Mouse (Mus musculus) midbrain, embryonic 16.5 days (tissue): ENCODE measurements around the gene Rps3a1. TPM values are rescaled to one million over a fixed set of nuclear protein-coding genes. Genes with fewer than 3 reads are reported as not detected.
A peak's percentile ranks its signal among the peaks of the same experiment; 100 is the strongest.

Source experiments
- ATAC-seq: fragments of 200-750 bp; cut with Nextera tagmentation; 2 replicates; pipeline ENCODE4 v1.8.0; 2017; ENCODE audit warnings: moderate TSS enrichment
- H3K27ac ChIP-seq: fragments of 300-500 bp; sonication (generic); 2 replicates; pipeline ENCODE4 v1.5.1; 2014; ENCODE audit warnings: mild to moderate bottlenecking, low read length, mixed read lengths
- H3K27me3 ChIP-seq: fragments of 300-500 bp; sonication (generic); 2 replicates; pipeline ENCODE4 v1.6.1; 2014; ENCODE audit warnings: low read depth, low read length, mixed read lengths; ENCODE audit not compliant: control insufficient read depth, insufficient read depth
- H3K36me3 ChIP-seq: fragments of 300-500 bp; sonication (generic); 2 replicates; pipeline ENCODE4 v1.6.1; 2014; ENCODE audit warnings: mild to moderate bottlenecking, low read length, moderate library complexity, mixed read lengths; ENCODE audit not compliant: control insufficient read depth, insufficient read depth
- H3K4me1 ChIP-seq: fragments of 300-500 bp; sonication (generic); 2 replicates; pipeline ENCODE4 v1.6.1; 2014; ENCODE audit warnings: mild to moderate bottlenecking, low read length, mixed read lengths; ENCODE audit not compliant: control insufficient read depth, insufficient read depth
- H3K4me2 ChIP-seq: fragments of 300-500 bp; sonication (generic); 2 replicates; pipeline ENCODE4 v1.6.1; 2014; ENCODE audit warnings: mild to moderate bottlenecking, low read length, mixed read lengths
- H3K4me3 ChIP-seq: fragments of 300-500 bp; sonication (generic); 2 replicates; pipeline ENCODE4 v1.5.1; 2014; ENCODE audit warnings: low read depth, mild to moderate bottlenecking, low read length, moderate library complexity, mixed read lengths
- H3K9ac ChIP-seq: fragments of 300-500 bp; sonication (generic); 2 replicates; pipeline ENCODE4 v1.6.1; 2014; ENCODE audit warnings: low read depth, low read length, mixed read lengths
- H3K9me3 ChIP-seq: fragments of 300-500 bp; sonication (generic); replicated peaks from 2 replicates; pipeline ENCODE4 v1.6.1; 2014; ENCODE audit warnings: mild to moderate bottlenecking, low read length, mixed read lengths; ENCODE audit not compliant: control insufficient read depth, poor library complexity, severe bottlenecking
- WGBS: fragments of 180-500 bp; shearing (Covaris S2); extraction: QIAGEN DNeasy Blood & Tissue Kit; methylation state at CpG from one replicate; pipeline ENCODE4 v1.1.7; 2014; 5-methylcytosine and 5-hydroxymethylcytosine counted together
- polyA plus RNA-seq: library from polyadenylated mRNA; unstranded; fragments of >200 nt; fragmentation: Nextera tagmentation; extraction: Ambion mirVana; gene quantifications from 2 replicates; pipeline ENCODE4 v1.2.1, GENCODE M21; 2015

Gene Rps3a1
- polyA plus RNA-seq, 1 experiment from 2014 or later: 494 TPM

GRCm38 (mm10) chr3:86142934-86143317, 424 bp upstream of the Rps3a1 start:
- no peaks in the 10 kb centered on the region for H3K27me3 ChIP-seq
- peak overlapping the region; percentile 29 for H3K4me2 ChIP-seq
- H3K9ac ChIP-seq: peak overlapping the region; percentile 27
- H3K4me1 ChIP-seq: peaks cover 12% of the 10 kb centered on the region
- 41% methylated on average over 6 of the region's 6 CpGs for WGBS
- H3K36me3 ChIP-seq: peaks cover 12% of the 10 kb centered on the region
- H3K4me3 ChIP-seq: peak overlapping the region; percentile 87; the same call in 1 of the 2 replicates
- H3K9me3 ChIP-seq: no peaks in the 10 kb centered on the region
- ATAC-seq: peak; percentile 39
- no peak overlapping the region for H3K27ac ChIP-seq

DNA sequence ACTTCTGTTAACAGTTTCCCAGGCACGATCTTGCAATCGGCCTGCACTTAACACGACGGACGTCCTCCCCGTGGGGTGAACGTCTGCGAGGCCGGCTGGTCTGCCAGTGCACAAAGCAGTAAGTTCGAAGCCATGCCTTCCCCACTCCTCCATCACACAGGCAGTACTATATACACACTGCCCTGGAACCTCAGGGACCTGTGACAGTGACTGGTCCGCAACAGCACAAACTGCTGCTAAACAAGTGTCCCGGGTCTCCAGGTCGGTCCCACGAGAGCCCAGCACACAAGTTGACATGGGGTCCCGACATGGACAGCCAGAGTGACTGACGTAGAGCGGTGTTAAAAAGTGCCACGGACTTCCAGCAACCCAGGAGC, 628 bp downstream of the Rps3a1 start:
- Histone ChIP-seq H3K36me3 (peaks cover 15% of the 10 kb centered on the region), H3K4me3 (peak overlapping the region; percentile 87), H3K4me1 (peaks cover 12% of the 10 kb centered on the region), H3K9me3 (no peaks in the 10 kb centered on the region), H3K4me2 (peak overlapping the region; percentile 74), H3K9ac (peak overlapping the region; percentile 90), H3K27ac (peak overlapping the region; percentile 81), H3K27me3 (no peaks in the 10 kb centered on the region)
- peak; percentile 69 for ATAC-seq
- WGBS: 0% methylated on average over 18 of the region's 18 CpGs

DNA sequence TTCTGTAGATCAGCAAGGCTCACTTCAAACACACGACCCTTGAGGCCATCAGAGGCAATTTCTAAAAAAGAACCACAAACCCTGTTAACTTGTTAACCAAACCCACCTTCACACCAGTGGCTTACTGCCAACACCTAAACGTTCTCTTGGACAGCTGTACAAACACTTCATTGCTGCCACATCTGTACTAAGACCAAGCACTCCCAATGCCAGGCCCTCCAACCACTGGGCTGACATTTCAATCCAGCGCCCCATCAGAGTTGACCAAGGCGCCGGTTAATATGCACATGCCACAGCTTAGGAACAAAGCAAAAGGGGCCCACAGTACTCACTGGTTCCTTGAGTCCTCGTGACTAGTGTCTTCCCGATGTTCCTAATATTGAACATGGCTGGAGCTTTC, 1.1 kb downstream of the Rps3a1 start:
- Histone ChIP-seq H3K4me1 (peaks cover 12% of the 10 kb centered on the region), H3K4me3 (peak overlapping the region; percentile 87), H3K9ac (peak overlapping the region; percentile 90), H3K4me2 (peak overlapping the region; percentile 74), H3K36me3 (peaks cover 15% of the 10 kb centered on the region), H3K27me3 (no peaks in the 10 kb centered on the region), H3K27ac (no peak overlapping the region), H3K9me3 (no peaks in the 10 kb centered on the region)
- no peak for ATAC-seq
- WGBS: 19% methylated on average over 7 of the region's 7 CpGs

- H3K4me2 ChIP-seq: no peak overlapping the region
- H3K4me1 ChIP-seq: peaks cover 12% of the 10 kb centered on the region
- no peak overlapping the region for H3K9ac ChIP-seq
- H3K27me3 ChIP-seq: no peaks in the 10 kb centered on the region
- no peaks in the 10 kb centered on the region for H3K9me3 ChIP-seq
- H3K27ac ChIP-seq: no peak overlapping the region
- no peak overlapping the region for H3K4me3 ChIP-seq
- peaks cover 25% of the 10 kb centered on the region for H3K36me3 ChIP-seq
- WGBS: 94% methylated on average over 4 of the region's 4 CpGs
- ATAC-seq: no peak
Observed at GRCm38 (mm10) chr3:86139660-86140059, 2.8 kb downstream of the Rps3a1 start.

DNA sequence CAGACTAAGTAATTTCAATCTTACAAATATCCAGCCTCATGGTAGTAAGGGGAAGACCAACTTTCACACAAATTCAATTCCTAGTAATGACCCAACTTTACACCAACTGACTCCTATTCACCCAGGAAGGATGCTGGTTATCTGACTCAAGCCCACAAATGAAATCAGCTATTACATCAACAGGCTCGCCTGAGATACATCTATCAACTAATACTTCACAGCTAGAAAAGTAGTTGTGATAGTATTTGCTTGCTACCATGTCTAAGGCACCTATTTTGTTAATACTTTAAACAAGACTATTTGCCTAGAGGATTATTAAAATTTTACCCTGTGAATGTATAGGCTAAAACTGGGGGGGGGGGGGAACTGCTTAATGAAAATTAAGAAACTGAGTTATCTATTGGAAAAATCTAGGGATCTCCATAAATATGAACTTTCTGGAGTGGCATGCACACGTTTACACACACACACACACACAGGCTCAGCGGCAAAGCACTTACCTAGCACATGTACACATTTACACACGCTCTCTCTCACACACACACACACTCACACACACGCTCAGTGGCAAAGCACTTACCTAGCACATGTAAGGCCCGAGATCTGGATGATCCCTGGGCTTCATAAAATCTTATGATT, 5.4 kb downstream of the Rps3a1 start:
- 91% methylated on average over 6 of the region's 6 CpGs for WGBS
- H3K9ac ChIP-seq: no peak overlapping the region
- no peaks in the 10 kb centered on the region for H3K9me3 ChIP-seq
- no peak overlapping the region for H3K4me3 ChIP-seq
- H3K27ac ChIP-seq: no peak overlapping the region
- H3K4me1 ChIP-seq: peaks cover 11% of the 10 kb centered on the region
- no peaks in the 10 kb centered on the region for H3K27me3 ChIP-seq
- H3K4me2 ChIP-seq: no peak overlapping the region
- H3K36me3 ChIP-seq: peaks cover 25% of the 10 kb centered on the region
- no peak for ATAC-seq

DNA sequence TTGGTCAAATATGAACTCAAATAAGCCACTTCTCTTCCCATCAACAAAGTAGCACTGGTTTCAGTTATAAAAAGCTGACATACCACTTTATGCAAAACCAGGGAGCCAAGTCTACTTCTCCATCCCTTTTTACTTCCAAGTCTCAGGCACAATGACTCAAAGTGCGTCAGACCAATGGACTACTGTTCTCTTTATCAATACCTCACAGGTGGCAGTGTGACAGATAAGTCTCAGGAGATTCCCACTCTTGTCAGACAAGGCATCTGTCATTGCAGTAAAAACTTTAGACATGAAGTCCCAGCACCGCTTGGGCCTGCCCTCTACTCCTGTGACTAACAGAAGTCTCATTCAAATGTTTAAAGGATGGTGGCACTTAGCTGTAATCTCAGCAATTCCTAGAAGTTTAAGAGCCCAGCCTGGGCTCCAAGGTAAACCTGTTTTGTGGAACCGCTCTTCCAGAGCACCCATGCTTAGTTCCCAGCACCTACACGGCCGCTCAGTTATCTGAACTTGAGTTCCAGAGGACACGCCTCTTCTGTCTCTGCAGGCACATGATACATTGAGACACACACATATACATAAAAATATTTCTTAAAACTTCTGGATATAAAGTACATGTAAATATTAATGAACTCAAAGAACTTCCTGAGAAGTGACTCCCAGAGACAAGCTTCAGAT, 6.5 kb downstream of the Rps3a1 start:
- Histone ChIP-seq H3K9me3 (no peaks in the 10 kb centered on the region), H3K27ac (no peak overlapping the region), H3K4me1 (peaks cover 5% of the 10 kb centered on the region), H3K4me3 (no peak overlapping the region), H3K4me2 (no peak overlapping the region), H3K27me3 (no peaks in the 10 kb centered on the region), H3K36me3 (peaks cover 25% of the 10 kb centered on the region), H3K9ac (no peak overlapping the region)
- ATAC-seq: no peak
- 88% methylated on average over 6 of the region's 6 CpGs for WGBS

DNA sequence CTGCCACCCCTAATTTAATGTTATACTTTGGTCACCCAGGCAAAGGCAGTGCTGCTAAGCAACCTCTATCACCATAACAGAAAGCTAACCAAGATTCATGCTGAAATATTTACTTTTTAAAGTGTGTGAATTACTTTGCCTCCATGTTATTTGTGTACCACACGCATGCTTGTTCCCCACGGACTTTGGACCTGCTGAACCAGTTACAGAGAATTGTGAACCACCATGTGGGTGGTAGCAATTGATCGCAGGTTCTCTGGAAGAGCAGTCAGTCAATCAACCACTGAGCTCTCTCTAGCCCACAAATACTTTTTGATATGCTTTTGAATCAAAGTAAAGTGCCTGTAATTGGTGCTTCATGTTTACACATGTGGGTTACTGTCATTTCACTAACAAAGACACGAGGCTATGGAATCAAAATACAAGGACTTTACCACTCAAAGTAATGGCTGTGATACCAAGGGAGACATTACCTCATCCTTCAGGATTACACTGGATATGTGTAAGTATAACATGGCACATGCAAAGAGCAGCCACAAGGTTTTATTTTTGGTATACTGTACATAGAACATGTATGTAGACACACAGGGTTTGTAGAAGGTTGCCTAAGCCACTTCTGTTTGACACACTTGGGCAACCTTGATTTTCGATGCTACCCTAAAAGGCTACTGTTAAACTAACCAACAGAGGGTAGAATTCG, 7.4 kb downstream of the Rps3a1 start:
- Histone ChIP-seq H3K9me3 (no peaks in the 10 kb centered on the region), H3K4me3 (no peak overlapping the region), H3K27me3 (no peaks in the 10 kb centered on the region), H3K36me3 (peaks cover 22% of the 10 kb centered on the region), H3K9ac (no peak overlapping the region), H3K27ac (no peak overlapping the region), H3K4me1 (no peaks in the 10 kb centered on the region), H3K4me2 (no peak overlapping the region)
- WGBS: 90% methylated on average over 6 of the region's 6 CpGs
- ATAC-seq: no peak

DNA sequence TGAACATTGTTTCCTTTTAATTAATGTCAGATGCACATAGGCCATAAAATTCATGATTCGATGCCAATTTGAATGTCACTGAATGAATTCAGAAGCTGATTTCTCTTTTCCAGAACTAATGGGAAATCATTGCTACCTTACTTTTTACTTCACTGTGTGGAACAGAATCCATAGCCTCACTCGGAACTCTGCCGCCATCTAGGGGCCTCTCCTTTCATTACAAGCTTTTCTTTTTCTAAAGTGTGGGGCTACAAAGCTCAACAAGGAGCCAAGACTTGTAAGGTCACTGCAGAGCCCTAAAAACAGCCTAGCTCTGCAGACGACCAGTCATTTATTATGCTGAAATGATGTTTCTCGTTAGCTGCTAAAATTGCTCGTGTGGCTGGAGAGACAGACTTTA, 12.7 kb downstream of the Rps3a1 start:
- WGBS: 7% methylated on average over 6 of the region's 6 CpGs

DNA sequence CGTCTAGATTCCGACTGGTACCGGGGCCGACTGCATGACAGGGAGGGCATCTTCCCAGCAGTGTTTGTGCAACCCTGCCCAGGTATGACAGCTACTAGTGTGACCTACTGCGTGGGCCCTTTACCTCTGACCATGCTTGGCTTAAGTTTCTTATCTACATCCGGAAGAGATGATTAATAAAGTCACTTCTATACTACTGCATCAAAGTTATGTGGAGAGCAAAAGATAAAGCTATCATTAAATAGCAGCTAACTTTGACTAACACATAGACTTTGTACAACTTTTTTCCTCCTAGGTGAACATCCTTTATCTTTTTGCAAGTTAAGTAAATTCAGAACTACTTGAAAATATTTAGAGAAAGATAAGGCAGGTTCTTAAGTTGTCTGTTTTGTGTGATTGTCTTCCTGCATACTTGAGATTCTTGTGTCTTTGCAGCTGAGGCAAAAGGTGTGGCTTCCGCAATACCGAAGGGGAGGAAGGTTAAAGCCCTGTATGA, 19.2 kb downstream of the Rps3a1 start:
- Histone ChIP-seq H3K27ac (no peak overlapping the region), H3K9me3 (no peaks in the 10 kb centered on the region), H3K4me1 (0 out of 2 replicates have a peak, but pooled peaks cover 2% of the 10 kb centered on the region), H3K9ac (no peak overlapping the region), H3K4me2 (no peak overlapping the region), H3K36me3 (no peaks in the 10 kb centered on the region), H3K27me3 (no peaks in the 10 kb centered on the region; the same call in 1 of the 2 replicates), H3K4me3 (no peak overlapping the region)
- ATAC-seq: no peak
- WGBS: 97% methylated on average over 8 of the region's 8 CpGs

More for the DNA sequence above, 12.7 kb downstream of the Rps3a1 start:
- no peak overlapping the region for H3K4me2 ChIP-seq
- no peaks in the 10 kb centered on the region; the same call in 1 of the 2 replicates for H3K27me3 ChIP-seq
- H3K4me3 ChIP-seq: no peak overlapping the region
- H3K27ac ChIP-seq: no peak overlapping the region
- H3K4me1 ChIP-seq: no peaks in the 10 kb centered on the region
- H3K9me3 ChIP-seq: no peaks in the 10 kb centered on the region
- peaks cover under 1% of the 10 kb centered on the region; the same call in 1 of the 2 replicates for H3K36me3 ChIP-seq
- ATAC-seq: no peak; the same call in 1 of the 2 replicates
- H3K9ac ChIP-seq: no peak overlapping the region
